Mouse (Mus musculus) forebrain, embryonic 14.5 days (tissue): ENCODE data around the gene Alkbh5. TPM values are rescaled to one million over a fixed set of nuclear protein-coding genes. Genes with fewer than 3 reads are reported as not detected.
A peak's percentile ranks its signal among the peaks of the same experiment; 100 is the strongest.
"Not testable (repeated sequence)": the region's sequence is repeated elsewhere in the genome, so short reads cannot be mapped to it uniquely, and the experiment has no call there.

Experiments used
- ATAC-seq: fragments of 200-750 bp; cut with Nextera tagmentation; 2 replicates; pipeline ENCODE4 v1.8.0; 2017; ENCODE audit warnings: mild to moderate bottlenecking, moderate library complexity
- DNase-seq: peaks from one replicate; pipeline ENCODE4 v3.0.0-alpha.2; 2015; ENCODE audit warnings: low spot score
- H3K27ac ChIP-seq: fragments of 300-500 bp; sonication (generic); 2 replicates; pipeline ENCODE4 v1.5.1; 2014; ENCODE audit warnings: low read depth, mild to moderate bottlenecking, control low read depth, low read length, moderate library complexity
- H3K27me3 ChIP-seq: fragments of 300-500 bp; sonication (generic); replicated peaks from 2 replicates; pipeline ENCODE4 v1.6.1; 2014; ENCODE audit warnings: low read length, control low read depth, mixed read lengths; ENCODE audit not compliant: control insufficient read depth, insufficient read depth
- H3K36me3 ChIP-seq: fragments of 300-500 bp; sonication (generic); 2 replicates; pipeline ENCODE4 v1.6.1; 2014; ENCODE audit warnings: low read length, control low read depth; ENCODE audit not compliant: control insufficient read depth, insufficient read depth
- H3K4me1 ChIP-seq: fragments of 300-500 bp; sonication (generic); 2 replicates; pipeline ENCODE4 v1.6.1; 2014; ENCODE audit warnings: antibody characterized with exemption, low read length, control low read depth; ENCODE audit not compliant: control insufficient read depth, insufficient read depth
- H3K4me2 ChIP-seq: fragments of 300-500 bp; sonication (generic); 2 replicates; pipeline ENCODE4 v1.6.1; 2014; ENCODE audit warnings: mild to moderate bottlenecking, control low read depth, low read length
- H3K4me3 ChIP-seq: fragments of 300-500 bp; sonication (generic); 2 replicates; pipeline ENCODE4 v1.5.1; 2014; ENCODE audit warnings: low read depth, low read length, control low read depth
- H3K9ac ChIP-seq: fragments of 300-500 bp; sonication (generic); 2 replicates; pipeline ENCODE4 v1.6.1; 2014; ENCODE audit warnings: mild to moderate bottlenecking, low read length, control low read depth, moderate library complexity
- H3K9me3 ChIP-seq: fragments of 300-500 bp; sonication (generic); replicated peaks from 2 replicates; pipeline ENCODE4 v1.6.1; 2016; ENCODE audit warnings: low read length, control low read depth, mixed read lengths; ENCODE audit not compliant: control insufficient read depth
- WGBS: fragments of 180-500 bp; shearing (Covaris S2); extraction: QIAGEN DNeasy Blood & Tissue Kit; methylation state at CpG from one replicate; pipeline ENCODE4 v1.1.7; 2014; 5-methylcytosine and 5-hydroxymethylcytosine counted together
- polyA plus RNA-seq: library from polyadenylated mRNA; unstranded; fragments of >200 nt; fragmentation: Nextera tagmentation; extraction: Ambion mirVana; gene quantifications from 2 replicates; pipeline ENCODE4 v1.2.1, GENCODE M21; 2014

Gene Alkbh5
- polyA plus RNA-seq, 1 experiment from 2014 or later: 17.8 TPM

- peak overlapping the region; percentile 96 for H3K4me3 ChIP-seq
- no peaks in the 10 kb centered on the region for H3K9me3 ChIP-seq
- H3K4me2 ChIP-seq: peak overlapping the region; percentile 100
- peaks cover 30% of the 10 kb centered on the region for H3K4me1 ChIP-seq
- no peak for ATAC-seq
- H3K27me3 ChIP-seq: no peaks in the 10 kb centered on the region
- no peak overlapping the region for H3K27ac ChIP-seq
- H3K9ac ChIP-seq: peak overlapping the region; percentile 81
- WGBS: 8% methylated on average over 2 of the region's 2 CpGs
- peaks cover 21% of the 10 kb centered on the region for H3K36me3 ChIP-seq
- no peak for DNase-seq
Observed at GRCm38 (mm10) chr11:60539540-60539939, 3.4 kb downstream of the Alkbh5 start.

GRCm38 (mm10) chr11:60540002-60540610, 3.9 kb downstream of the Alkbh5 start:
- Histone ChIP-seq H3K4me1 (peaks cover 32% of the 10 kb centered on the region), H3K4me3 (peak overlapping the region; percentile 96), H3K9ac (peak overlapping the region; percentile 61), H3K36me3 (peaks cover 21% of the 10 kb centered on the region), H3K4me2 (peak overlapping the region; percentile 100), H3K27me3 (no peaks in the 10 kb centered on the region), H3K27ac (no peak overlapping the region), H3K9me3 (no peaks in the 10 kb centered on the region)
- ATAC-seq (no peak), DNase-seq (no peak)
- 9% methylated on average over 4 of the region's 4 CpGs for WGBS

- ATAC-seq (no peak), DNase-seq (no peak)
- H3K27me3 ChIP-seq: no peaks in the 10 kb centered on the region
- no peak overlapping the region for H3K27ac ChIP-seq
- H3K4me2 ChIP-seq: peak overlapping the region; percentile 100
- no peaks in the 10 kb centered on the region for H3K9me3 ChIP-seq
- peaks cover 31% of the 10 kb centered on the region for H3K4me1 ChIP-seq
- peak overlapping the region; percentile 61 for H3K9ac ChIP-seq
- 80% methylated on average over 2 of the region's 2 CpGs for WGBS
- peaks cover 21% of the 10 kb centered on the region for H3K36me3 ChIP-seq
- H3K4me3 ChIP-seq: peak overlapping the region; percentile 96
Observed at GRCm38 (mm10) chr11:60540761-60541160, 4.6 kb downstream of the Alkbh5 start.

- peaks cover 25% of the 10 kb centered on the region for H3K4me1 ChIP-seq
- no peak for DNase-seq
- no peak overlapping the region for H3K9ac ChIP-seq
- H3K4me3 ChIP-seq: no peak overlapping the region
- WGBS: 85% methylated on average over 6 of the region's 6 CpGs
- no peaks in the 10 kb centered on the region for H3K9me3 ChIP-seq
- H3K27ac ChIP-seq: no peak overlapping the region
- H3K36me3 ChIP-seq: peaks cover 21% of the 10 kb centered on the region
- no peak for ATAC-seq
- no peaks in the 10 kb centered on the region for H3K27me3 ChIP-seq
- H3K4me2 ChIP-seq: no peak overlapping the region
Observed at GRCm38 (mm10) chr11:60541831-60542230, 5.7 kb downstream of the Alkbh5 start.

GRCm38 (mm10) chr11:60543211-60543610, 7.0 kb downstream of the Alkbh5 start:
- peaks cover 25% of the 10 kb centered on the region for H3K4me1 ChIP-seq

GRCm38 (mm10) chr11:60545433-60545832, 9.3 kb downstream of the Alkbh5 start:
- Histone ChIP-seq H3K9ac (no peak overlapping the region), H3K27ac (no peak overlapping the region), H3K4me2 (no peak overlapping the region), H3K27me3 (no peaks in the 10 kb centered on the region), H3K4me1 (peaks cover 18% of the 10 kb centered on the region), H3K36me3 (peaks cover 42% of the 10 kb centered on the region), H3K9me3 (no peaks in the 10 kb centered on the region), H3K4me3 (no peak overlapping the region)
- DNase-seq: no peak
- ATAC-seq: no peak
- WGBS: 83% methylated on average over 4 of the region's 4 CpGs

More at GRCm38 (mm10) chr11:60543211-60543610, 7.0 kb downstream of the Alkbh5 start:
- H3K27ac ChIP-seq, H3K9ac ChIP-seq, ATAC-seq, H3K4me3 ChIP-seq, DNase-seq, H3K27me3 ChIP-seq, H3K9me3 ChIP-seq, H3K4me2 ChIP-seq: not testable (repeated sequence)
- 93% methylated on average over 5 of the region's 5 CpGs for WGBS
- H3K36me3 ChIP-seq: peaks cover 30% of the 10 kb centered on the region

- peaks cover 52% of the 10 kb centered on the region for H3K36me3 ChIP-seq
- H3K4me3 ChIP-seq: no peak overlapping the region
- 95% methylated on average over 3 of the region's 3 CpGs for WGBS
- H3K4me2 ChIP-seq: no peak overlapping the region
- no peak for DNase-seq
- H3K4me1 ChIP-seq: peaks cover 5% of the 10 kb centered on the region; the same call in 1 of the 2 replicates
- H3K9me3 ChIP-seq: no peaks in the 10 kb centered on the region
- H3K9ac ChIP-seq: no peak overlapping the region
- no peak for ATAC-seq
- H3K27me3 ChIP-seq: no peaks in the 10 kb centered on the region
- H3K27ac ChIP-seq: no peak overlapping the region
Observed at GRCm38 (mm10) chr11:60548112-60548511, 11.9 kb downstream of the Alkbh5 start.

- ATAC-seq (no peak), DNase-seq (no peak)
- no peak overlapping the region for H3K27ac ChIP-seq
- H3K4me1 ChIP-seq: no peaks in the 10 kb centered on the region
- H3K9me3 ChIP-seq: no peaks in the 10 kb centered on the region
- H3K36me3 ChIP-seq: peaks cover 86% of the 10 kb centered on the region
- H3K4me2 ChIP-seq: no peak overlapping the region
- H3K4me3 ChIP-seq: no peak overlapping the region
- no peaks in the 10 kb centered on the region for H3K27me3 ChIP-seq
- no peak overlapping the region for H3K9ac ChIP-seq
Observed at GRCm38 (mm10) chr11:60553091-60553490, 16.9 kb downstream of the Alkbh5 start.

- 88% methylated on average over 3 of the region's 3 CpGs for WGBS
Observed at GRCm38 (mm10) chr11:60557675-60558074, 21.5 kb downstream of the Alkbh5 start.

More at GRCm38 (mm10) chr11:60557675-60558074, 21.5 kb downstream of the Alkbh5 start:
- DNase-seq: no peak
- no peak overlapping the region for H3K4me2 ChIP-seq
- ATAC-seq: no peak
- H3K9me3 ChIP-seq: no peaks in the 10 kb centered on the region
- H3K4me3 ChIP-seq: no peak overlapping the region
- no peak overlapping the region for H3K9ac ChIP-seq
- H3K27ac ChIP-seq: no peak overlapping the region
- peaks cover 57% of the 10 kb centered on the region for H3K36me3 ChIP-seq
- no peaks in the 10 kb centered on the region for H3K27me3 ChIP-seq
- no peaks in the 10 kb centered on the region for H3K4me1 ChIP-seq
